Mouse (Mus musculus) gonadal fat pad, adult 2 months (tissue): Measurements from ENCODE around the gene Rassf2. TPM values are rescaled to one million over a fixed set of nuclear protein-coding genes. Genes with fewer than 3 reads are reported as not detected.
A peak's percentile ranks its signal among the peaks of the same experiment; 100 is the strongest.

ENCODE experiments used
- DNase-seq: peaks from one replicate; pipeline ENCODE4 v3.0.0-alpha.2; 2012; ENCODE audit warnings: low read depth
- polyA plus RNA-seq: library from polyadenylated mRNA; depleted of rRNA; stranded (reverse); fragments of >200 nt; gene quantifications from 2 replicates; pipeline ENCODE4 v1.2.3, GENCODE M21; 2012; rRNA removed

The Rassf2 gene
- polyA plus RNA-seq, 1 experiment = 14.1 TPM

GRCm38 (mm10) chr2:131954835-131955234, 75.2 kb downstream of the Rassf2 start:
- no peak for DNase-seq

- DNase-seq = no peak
These were observed 76.3 kb downstream of the Rassf2 start for GRCm38 (mm10) chr2:131953711-131954110.

GRCm38 (mm10) chr2:131952961-131953538, 77.0 kb downstream of the Rassf2 start:
- no peak for DNase-seq

- DNase-seq = no peak
These were observed 77.6 kb downstream of the Rassf2 start for GRCm38 (mm10) chr2:131952456-131952855.

- no peak for DNase-seq
These were observed 79.4 kb downstream of the Rassf2 start, which contains the start of gene Prnd for GRCm38 (mm10) chr2:131950598-131951095. Gene Prnd (plus strand): TSS chr2:131950861.

- DNase-seq = no peak
These were observed 80.1 kb downstream of the Rassf2 start for GRCm38 (mm10) chr2:131949767-131950597.

- DNase-seq = no peak
These were observed 81.0 kb downstream of the Rassf2 start for GRCm38 (mm10) chr2:131948916-131949639.

GRCm38 (mm10) chr2:131948156-131948555, 81.9 kb downstream of the Rassf2 start:
- DNase-seq = no peak

- DNase-seq = no peak
These were observed 83.7 kb downstream of the Rassf2 start for GRCm38 (mm10) chr2:131946351-131946750.

- DNase-seq = no peak
These were observed 84.3 kb downstream of the Rassf2 start for GRCm38 (mm10) chr2:131945765-131946164.

- peak; percentile 46 for DNase-seq
These were observed 84.8 kb downstream of the Rassf2 start for GRCm38 (mm10) chr2:131945225-131945624.

- DNase-seq = no peak
These were observed 85.7 kb downstream of the Rassf2 start for GRCm38 (mm10) chr2:131944370-131944769.

- no peak for DNase-seq
These were observed 88.6 kb downstream of the Rassf2 start for GRCm38 (mm10) chr2:131941501-131941900.

- DNase-seq = no peak
These were observed 89.6 kb downstream of the Rassf2 start for GRCm38 (mm10) chr2:131940506-131940905.

Other genes starting within 250 kb of the Rassf2 start
- gene Erv3, start 170.5 kb downstream of the Rassf2 start, polyA plus RNA-seq = 0.19 and 0.37 TPM in 2 replicates
- 152 and 176 TPM in 2 replicates for gene Prnp, start 120.3 kb downstream of the Rassf2 start, polyA plus RNA-seq
- gene Prn, start 120.3 kb downstream of the Rassf2 start, polyA plus RNA-seq = not detected in 2 replicates
- 12.3 and 14.4 TPM in 2 replicates for gene Prnd, start 79.4 kb downstream of the Rassf2 start, polyA plus RNA-seq
- 17.5 and 17.8 TPM in 2 replicates for gene Slc23a2, start 114.8 kb upstream of the Rassf2 start, polyA plus RNA-seq
- 91.5 and 102 TPM in 2 replicates for gene Tmem230, start 217.5 kb upstream of the Rassf2 start, polyA plus RNA-seq
- gene Pcna, start 223.1 kb upstream of the Rassf2 start, polyA plus RNA-seq = 44.9 and 48.0 TPM in 2 replicates
- gene Cds2, start 232.9 kb upstream of the Rassf2 start, polyA plus RNA-seq = 36.9 and 37.9 TPM in 2 replicates